Mouse (Mus musculus) right cerebral cortex, adult 2 months (tissue): ENCODE data around the gene Zmynd10.

Source experiments
- DNase-seq, 2 experiments: peaks; one replicate each; pipeline ENCODE4 v3.0.0; 2021 to 2022; ENCODE audit warnings: low spot score in 2 of 2

Gene Zmynd10

DNA sequence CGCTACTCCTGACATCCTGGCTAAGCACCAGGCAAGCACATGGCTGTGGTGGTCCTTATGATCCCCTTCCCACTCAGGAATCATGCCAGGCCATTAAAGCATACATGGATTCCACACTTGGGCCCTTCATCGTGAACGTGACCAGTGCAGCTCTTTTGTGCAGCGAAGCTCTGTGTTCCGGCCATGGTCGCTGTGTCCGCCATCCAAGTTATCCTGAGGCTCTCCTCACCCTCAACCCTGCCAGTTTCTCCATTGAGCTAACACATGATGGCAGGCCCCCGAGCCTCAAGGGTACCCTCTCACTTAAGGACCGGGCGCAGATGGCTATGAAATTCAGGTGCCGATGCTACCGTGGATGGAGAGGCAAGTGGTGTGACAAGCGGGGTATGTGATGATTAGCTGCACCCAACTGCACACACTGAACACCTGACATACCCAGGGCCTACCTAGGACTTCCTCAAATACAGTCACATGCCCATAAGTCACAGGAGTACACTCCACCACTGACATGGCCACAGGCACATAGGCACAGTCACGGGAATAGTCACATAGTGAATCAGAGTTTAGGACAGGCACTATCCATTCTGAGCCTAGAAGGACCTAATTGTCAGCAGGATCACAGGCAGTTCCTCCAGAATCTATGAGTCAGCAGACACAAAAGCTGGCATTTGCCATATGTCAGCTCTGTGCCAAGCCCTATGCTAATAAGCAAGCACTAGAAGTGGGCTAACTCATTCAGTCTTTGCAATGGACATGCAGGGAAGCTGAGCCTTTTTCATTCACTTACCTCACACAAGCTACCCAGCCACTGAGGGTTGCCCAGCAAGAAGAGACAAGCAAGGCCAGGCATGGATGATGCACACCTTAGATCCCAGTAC lies 32.2 kb downstream of the Zmynd10 start:
- DNase-seq: no peak

DNA sequence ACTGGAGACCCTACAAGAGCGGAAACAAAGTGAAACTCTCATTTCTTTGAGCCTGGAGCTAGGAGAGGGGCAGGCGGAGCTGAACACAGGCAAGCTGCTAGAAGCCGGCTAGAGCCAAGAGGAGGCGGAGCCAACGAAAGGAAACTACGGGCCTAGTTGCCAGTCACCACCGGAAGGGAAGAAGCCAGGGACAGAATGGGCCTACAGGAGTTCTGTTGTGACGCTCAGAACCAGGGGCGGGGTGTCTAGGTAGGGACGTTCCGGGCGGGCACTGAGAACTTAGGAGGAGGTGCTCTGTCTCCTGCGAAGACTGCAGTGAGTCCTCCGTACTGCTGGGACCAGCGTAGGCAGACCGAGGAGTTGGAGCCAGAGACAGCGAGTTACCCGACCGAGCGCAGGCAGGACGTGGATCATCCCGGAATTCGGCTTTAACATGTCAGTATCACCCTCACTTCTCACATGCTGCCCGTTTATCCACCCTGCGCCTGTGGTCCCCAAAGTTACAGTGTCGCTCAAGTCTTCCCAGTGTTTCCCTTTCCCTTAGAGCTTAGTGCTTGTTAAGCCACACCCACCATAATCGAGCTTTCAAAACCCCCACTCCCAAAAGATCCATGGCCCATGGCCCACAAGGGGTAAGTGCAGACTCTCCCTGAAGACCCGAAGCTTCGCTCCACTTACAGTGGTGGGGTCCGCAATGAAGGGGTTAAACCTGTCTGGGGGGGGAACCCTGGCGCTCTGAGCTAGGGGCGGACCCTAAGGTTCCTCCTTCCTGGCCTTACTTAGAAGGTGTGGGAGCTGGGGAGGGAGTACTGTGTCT lies 33.6 kb downstream of the Zmynd10 start, which contains the start of gene Hyal3:
TSS of gene Hyal3 (plus strand) at position 318 of the 817 bp plus-strand sequence.
- peak; percentile 89 to 91 for DNase-seq

DNA sequence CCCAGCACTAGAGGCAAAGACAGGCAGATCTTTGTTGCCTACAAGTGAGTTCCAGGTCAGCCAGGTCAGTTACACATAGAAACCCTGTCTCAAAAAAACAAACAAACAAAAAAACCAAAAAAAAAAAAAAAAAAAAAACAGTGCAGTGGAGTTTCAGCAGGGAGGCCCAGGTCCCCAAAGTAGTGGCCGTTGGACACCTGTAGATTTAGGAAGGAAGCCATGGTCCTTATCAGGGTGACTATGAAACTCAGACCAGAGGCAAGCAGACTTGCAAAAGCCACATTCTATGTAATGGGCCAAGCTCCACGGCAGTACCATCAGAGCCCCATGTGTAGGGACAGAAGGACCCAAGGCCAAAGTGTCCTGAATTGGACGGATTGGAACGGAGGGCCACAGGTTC lies 34.5 kb downstream of the Zmynd10 start:
- DNase-seq: no peak

DNA sequence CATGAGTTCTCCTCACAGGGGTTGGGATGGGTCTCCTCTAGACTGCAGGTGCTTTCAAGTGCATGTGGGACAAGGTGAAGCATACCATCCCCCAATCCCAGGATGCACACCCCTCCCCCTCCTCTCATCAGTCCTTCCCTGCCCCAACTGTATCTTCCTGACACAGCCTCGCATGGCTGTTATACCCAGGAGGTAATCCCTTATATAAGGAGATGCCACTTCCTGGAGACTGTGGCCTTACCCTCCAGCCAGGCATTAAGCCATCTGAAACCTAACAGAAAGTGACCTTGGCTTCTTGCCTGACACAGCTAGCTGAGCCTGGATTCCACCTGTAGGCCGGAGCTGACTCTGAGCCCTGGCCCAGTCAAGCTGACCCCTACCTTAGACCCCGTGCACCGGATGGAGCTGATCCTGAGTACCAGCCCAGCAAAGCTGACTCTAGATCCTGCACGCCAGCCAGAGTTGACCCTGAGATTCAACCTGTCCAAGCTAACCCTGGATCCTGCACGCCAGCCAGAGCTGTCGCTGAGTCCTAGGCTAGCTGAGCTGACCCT lies 35.5 kb downstream of the Zmynd10 start:
- no peak for DNase-seq

DNA sequence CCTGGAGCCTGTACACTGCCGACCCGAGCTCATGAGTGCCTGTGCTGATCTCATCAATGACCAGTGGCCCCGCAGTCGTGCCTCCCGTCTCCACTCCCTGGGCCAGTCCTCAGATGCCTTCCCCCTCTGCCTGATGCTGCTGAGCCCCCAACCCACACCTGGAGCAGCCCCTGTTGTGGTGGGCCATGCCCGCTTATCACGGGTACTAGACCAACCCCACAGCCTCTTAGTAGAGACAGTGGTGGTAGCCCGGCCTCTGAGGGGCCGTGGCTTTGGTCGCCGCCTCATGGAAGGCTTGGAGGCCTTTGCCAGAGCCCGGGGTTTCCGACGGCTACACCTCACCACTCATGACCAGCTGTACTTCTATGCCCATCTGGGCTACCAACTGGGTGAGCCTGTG lies 36.1 kb downstream of the Zmynd10 start:
- no peak for DNase-seq

DNA sequence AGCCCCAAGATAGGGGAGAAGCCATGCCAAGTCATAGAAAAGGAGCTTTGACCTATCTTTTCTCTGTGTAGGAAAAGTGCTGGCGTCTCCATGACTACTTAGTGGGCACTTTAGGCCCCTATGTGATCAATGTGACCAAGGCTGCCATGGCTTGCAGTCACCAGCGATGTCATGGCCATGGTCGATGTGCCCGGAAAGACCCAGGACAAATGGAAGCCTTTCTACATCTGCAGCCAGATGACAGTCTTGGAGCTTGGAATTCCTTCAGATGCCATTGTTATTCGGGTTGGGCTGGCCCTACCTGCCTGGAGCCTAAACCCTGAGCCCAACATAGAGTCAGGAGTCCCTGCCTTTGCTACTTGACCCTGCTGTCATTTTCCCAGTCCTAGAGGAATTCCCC lies 39.4 kb downstream of the Zmynd10 start:
- DNase-seq: no peak

DNA sequence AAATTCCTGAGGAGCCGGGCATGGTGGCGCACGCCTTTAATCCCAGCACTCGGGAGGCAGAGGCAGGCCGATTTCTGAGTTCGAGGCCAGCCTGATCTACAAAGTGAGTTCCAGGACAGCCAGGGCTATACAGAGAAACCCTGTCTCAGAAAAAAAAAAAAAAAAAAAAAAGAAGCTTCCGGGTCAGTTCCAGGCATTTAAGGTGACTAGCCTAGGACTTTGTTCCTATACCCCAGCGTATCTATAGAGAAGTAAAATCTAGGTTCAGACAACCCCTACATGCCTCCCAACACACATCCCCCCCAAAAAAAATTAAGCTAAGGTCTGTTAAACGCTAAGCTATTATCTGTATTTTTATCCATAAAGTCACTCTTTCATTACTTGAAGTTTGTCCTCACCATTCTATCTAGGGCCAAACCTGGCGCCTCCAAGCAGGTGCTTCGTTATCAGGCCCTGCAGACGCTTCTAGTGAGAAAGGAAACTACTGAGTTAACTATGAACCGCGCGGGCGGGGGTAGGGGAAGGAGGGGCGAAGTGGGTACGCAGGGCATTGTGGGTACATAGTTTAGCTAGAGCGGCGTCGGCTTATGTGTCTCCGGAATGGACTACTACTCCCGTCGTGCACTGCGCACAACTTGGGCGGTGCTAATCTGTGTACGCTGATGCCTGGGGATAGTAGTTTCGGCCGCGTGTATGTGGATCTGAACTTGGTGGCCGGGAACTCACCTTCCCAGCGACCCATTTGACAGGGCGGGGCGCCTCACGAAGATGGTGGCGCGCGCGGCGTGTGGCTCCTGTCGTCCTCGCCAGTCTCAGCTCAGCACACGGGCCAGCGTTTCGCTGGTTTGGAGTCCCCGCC lies 40.1 kb downstream of the Zmynd10 start, which contains the start of gene Ifrd2:
TSS of gene Ifrd2 (plus strand) at position 669 of the 859 bp plus-strand sequence.
- peak; percentile 99 for DNase-seq

DNA sequence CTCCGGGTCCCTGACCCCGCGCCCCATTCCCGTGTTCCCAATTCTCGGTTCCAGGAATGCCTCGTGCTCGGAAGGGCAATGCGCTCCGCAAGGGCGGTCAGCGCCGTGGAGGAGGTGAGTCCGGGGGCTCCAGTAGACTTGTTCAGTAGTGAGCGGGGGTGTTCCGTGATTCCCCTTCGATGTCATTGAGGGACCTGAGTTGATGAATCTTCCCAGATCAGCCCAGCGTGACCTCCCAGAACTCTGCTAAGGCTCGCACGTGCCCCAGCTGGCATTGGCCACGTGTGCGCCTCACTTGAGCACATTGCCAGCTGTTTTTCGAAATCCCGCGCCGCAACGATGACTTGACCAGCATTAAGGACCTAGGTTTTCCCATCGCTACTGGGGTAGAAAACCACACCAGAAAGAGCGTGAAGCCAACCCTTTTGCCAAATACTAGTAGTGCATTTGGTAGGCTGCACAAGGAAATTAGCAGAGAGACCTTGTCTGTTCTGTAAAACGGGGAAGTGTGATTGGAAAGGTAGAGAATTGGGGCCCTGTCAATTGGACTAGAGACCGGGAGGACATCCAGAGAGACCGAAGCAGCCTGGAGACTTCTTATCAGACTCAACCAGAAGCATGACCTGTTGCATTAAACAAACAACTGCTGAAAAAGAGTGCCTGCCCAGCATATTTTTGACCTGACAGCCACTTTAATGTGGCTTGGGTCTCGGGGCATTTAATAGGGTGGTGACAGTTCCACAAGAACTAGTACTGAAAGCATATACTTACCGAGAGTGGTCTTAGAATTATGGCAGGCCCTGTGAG lies 40.9 kb downstream of the Zmynd10 start:
- DNase-seq: no peak

DNA sequence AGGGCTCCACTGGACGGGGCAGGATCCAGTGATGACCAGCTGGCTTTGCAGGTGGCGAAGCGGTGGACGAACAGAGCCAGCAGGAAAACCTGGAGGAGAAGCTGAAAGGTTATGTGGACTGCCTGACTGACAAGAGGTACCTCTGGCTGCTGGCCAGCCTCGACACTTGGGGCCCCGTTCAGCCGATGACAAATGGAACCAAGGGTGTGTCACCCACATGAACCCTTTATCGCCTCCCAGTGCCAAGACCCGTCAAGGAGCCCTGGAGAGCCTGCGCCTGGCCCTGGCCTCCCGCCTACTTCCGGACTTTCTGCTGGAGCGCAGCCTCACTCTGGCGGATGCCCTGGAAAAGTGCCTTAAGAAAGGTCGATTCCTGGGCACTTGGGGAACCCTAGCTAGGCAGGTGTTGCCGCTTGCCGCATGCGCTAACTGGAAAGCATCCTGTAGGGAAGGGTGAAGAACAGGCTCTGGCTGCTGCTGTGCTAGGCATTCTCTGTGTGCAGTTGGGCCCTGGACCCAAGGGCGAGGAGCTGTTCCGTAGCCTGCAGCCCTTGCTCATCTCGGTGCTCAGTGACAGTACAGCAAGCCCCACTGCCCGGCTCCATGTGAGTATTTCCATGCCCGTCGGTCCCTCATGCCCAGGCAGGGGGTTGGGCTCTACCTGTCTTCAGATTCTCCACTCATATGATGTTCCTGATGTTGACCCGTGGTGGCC lies 43.1 kb downstream of the Zmynd10 start:
- no peak for DNase-seq

DNA sequence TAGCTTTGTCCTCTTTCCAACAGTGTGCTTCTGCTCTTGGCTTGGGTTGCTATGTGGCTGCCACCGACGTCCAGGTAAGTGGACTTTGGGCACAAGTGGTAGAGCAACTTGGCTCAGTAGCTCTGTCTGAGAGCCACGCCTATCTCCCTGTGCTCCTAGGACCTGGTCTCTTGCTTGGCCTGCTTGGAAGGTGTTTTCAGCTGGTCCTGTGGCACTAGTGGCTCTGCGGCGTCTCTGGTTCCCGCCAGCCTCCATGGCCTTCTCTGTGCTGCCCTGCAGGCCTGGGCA lies 43.6 kb downstream of the Zmynd10 start:
- DNase-seq: no peak

DNA sequence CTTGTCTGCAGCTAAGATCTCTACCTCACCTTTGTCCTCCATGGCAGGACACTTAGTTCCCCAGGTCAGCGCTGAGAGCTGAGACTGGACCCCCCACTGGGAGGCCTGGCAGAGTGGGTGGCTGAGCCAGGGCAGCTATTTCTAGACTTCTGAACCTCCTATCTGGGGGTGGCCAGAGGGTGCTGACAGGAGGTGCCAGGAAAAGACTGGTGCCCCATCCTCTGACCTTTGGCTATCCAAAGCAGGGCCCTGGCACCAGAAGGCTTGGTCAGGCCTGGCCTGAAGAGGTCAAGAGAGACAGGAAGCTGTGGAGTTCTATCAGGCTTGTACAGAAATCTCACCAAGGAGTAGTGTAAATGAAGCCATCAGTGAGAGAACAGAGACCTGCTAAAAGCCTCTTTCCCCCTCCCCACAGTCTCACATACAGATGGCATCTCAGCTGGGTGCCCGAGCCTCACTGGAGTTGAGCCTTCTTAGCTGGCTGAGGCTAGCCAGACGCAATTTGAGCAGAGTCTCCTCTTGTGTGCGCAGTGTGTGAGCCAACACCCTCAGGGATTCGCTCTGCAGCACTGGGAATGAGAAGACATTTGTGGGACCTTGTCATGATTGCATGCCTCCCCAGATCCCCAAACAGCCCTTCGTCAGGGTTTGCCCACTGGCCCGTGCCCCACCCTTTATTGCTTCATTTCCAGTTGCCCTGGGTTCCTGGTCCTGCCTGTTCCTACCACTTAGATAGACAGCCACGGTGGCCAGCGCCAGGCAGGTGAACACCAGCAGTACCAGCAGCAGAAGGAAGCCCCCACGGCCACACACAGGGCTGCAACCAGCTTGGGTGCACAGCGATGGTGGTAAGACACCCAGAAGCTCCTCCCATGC lies 46.2 kb downstream of the Zmynd10 start:
- DNase-seq: no peak

DNA sequence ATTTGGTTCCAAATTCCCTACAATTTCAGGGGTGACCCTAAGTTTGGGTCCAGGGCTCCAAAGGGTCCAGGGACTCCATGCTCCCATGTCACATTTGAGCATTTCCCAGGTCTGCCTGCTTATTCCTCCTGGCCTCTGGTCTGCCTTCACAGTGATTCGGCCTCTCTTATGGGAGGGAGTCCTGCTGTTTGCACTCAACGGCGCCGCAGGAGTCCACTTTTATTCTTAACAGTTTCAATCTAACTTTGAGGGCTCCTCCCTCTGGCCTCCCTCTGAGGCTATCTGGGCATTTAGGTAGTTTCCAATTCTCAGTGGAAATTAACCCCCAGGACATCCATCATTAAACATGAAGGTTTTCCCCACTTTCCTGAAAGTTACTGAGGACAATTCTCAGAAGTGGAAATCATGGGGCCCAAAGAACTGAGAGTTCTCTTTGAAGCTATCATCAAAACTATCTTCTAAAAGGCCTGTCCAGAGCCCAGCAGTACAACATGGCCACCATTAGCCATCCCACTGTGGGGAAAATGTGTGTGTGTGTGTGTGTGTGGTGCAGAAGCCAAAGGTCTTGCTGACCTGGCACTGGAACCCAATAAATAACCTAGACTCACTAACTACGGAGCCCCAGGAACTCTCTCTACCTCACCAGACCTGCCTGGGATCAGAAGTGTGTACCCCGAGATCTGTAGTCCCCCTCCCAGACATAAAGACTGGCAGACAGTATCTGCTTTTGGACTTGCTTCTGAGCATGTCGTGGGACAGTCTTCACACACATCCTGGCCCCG lies 47.4 kb downstream of the Zmynd10 start:
- DNase-seq: no peak

DNA sequence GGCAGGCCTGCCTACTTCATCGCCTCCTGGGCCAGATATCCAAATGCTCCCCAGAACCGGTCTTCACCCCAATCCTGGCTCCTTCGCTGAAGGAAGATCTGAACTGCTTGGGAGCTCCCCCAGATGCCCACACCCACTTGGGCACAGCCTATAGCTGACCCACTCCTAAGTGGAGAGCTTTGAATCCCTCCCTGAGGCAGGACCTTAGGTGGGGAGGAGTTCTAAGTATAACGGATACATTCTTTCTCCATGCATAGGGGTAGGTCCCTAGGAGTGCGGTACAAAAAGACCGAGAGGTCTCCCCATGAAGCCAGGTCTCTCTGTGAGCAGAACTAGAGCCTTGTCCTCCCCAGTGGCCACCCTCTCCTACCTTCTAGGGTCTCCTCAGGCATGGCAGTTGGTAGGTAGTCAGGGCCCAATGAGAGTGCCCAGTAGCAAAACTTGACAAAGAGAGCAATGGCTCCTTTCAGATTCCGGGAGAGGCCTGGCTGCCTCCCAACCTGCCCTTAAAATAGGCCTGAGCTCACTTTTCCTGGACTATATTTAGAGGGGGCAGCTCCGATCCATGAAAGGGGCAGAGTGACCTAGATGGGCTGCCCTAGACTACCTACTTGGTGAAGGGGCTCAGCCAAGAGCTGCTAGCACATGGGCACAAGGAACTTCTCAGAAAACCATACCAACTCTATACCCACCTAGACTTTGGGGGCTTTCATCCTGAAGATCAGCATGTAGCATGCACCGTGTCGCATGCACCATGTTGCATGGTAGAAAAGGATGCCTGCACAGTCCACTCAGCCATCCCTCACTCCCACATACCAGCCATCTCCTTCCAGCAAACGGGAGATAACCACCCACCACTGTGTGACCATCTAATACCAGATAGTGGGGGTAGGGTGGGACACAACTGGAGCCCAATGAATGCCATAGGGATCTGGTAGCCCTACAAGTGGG lies 49.8 kb downstream of the Zmynd10 start:
- DNase-seq: no peak

DNA sequence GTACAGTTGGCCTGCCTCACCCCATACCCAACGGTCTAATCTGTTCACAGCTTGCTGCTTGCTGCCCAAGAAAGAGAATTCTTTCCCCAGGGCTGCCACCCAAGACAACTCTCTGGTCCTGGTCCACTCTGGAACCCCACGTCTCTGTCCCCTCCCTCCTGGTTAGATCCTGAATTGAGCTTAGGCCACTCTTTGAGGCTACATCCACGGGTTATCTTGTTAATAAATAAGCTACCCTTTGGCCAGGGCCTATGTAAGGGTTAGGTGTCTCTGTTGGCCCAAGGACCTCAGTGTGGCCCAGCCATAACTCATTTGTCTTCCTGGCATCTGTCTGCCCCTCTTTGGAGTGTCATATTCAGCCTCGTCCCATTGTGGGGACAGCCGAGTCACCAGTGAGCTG lies 51.3 kb downstream of the Zmynd10 start:
- no peak for DNase-seq

DNA sequence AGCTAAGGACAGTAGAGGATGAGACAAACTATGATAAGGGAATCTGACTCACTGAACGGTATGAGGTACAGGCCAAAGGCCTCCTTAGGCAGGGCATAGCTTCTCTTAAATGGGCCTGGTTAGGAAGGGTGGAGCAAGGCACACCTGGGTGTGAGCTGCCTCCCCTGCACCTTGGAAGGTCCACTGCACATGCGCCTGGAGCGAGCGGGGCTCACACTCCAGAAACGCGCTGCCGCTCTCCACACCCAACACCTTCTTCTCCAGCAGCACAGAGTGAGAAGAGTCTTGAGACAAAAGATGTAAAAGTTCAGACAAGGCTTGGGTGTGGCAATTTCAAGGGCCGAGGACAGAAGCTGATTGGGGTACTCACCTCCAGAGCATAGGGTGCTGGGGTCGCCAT lies 52.3 kb downstream of the Zmynd10 start:
- DNase-seq: no peak

DNA sequence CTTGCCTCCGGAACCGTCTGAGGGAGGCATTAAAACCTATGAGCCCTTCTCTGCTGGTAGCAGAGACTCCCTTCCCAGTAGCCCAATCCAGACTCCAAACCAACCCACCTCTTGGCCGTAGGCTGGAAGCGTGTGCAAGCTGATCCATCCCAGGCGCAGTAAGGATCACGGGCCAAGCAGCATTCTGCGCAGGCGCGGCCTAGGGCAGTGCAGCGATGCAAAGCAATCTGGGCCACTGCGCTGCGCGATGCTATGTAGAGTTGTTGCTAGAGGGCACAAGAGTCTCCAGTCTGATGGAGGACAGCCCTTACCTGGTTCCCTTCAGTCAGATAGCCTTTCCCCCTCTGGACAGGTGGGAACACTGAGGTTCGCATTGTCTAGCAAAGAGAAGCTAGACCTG lies 52.7 kb downstream of the Zmynd10 start:
- peak in 1 of 2 experiments; percentile 40 for DNase-seq

DNA sequence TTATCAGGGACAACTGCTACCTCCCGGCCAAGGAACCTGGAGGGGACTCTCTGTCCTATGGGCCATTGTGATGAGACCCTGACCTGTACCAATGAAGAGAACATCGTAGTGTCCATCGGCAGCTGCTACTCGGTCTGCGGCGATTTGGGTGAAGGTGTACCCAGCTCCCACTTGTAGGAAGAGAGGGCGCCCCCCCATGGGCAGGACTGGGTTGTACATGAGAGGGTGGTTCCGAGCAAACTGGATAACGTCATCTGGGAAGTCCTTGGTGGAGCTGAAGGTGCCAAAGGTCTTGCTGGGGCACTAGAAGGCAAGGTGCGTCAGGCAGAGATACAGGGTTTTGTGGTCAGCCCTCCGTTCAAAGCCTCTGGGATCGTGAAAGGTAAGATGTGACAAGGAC lies 53.6 kb downstream of the Zmynd10 start:
- no peak for DNase-seq
